Mouse (Mus musculus) ES-E14 (cell line): ENCODE results near the gene Ablim1. TPM values are rescaled to one million over a fixed set of nuclear protein-coding genes. Genes with fewer than 3 reads are reported as not detected.

Experiments
- DNase-seq: peaks from one replicate; pipeline ENCODE4 v3.0.0-alpha.2; 2013; ENCODE audit warnings: low read depth, low spot score
- H3K27ac ChIP-seq: 2 replicates; pipeline ENCODE4 v1.5.1; 2012; ENCODE audit warnings: low read depth, mild to moderate bottlenecking, low read length, moderate library complexity, mixed read lengths; ENCODE audit not compliant: poor library complexity, insufficient read depth, severe bottlenecking
- H3K36me3 ChIP-seq: 2 replicates; pipeline ENCODE4 v1.6.1; 2012; ENCODE audit warnings: mild to moderate bottlenecking, low read length, moderate library complexity, mixed read lengths; ENCODE audit not compliant: control insufficient read depth, poor library complexity, insufficient read depth, severe bottlenecking
- H3K4me1 ChIP-seq, 2 experiments: fragments of 150-350 bp in 1 of 2; sonication (generic) in 1 of 2; 2 replicates each; pipeline ENCODE4 v1.6.1; 2012; ENCODE audit warnings: low read length in 2 of 2, mild to moderate bottlenecking in 1 of 2, mixed read lengths in 1 of 2; ENCODE audit not compliant: control insufficient read depth in 2 of 2, insufficient read depth in 2 of 2, poor library complexity in 1 of 2
- H3K4me3 ChIP-seq, 2 experiments: fragments of 150-350 bp in 1 of 2; sonication (generic) in 1 of 2; 2 replicates each; pipeline ENCODE4 v1.5.1; 2012; ENCODE audit warnings: low read length in 2 of 2, low read depth in 1 of 2, mild to moderate bottlenecking in 1 of 2, mixed read lengths in 1 of 2; ENCODE audit not compliant: insufficient read depth in 1 of 2, poor library complexity in 1 of 2, severe bottlenecking in 1 of 2
- H3K9ac ChIP-seq: 2 replicates; pipeline ENCODE4 v1.6.1; 2012; ENCODE audit warnings: low read depth, mild to moderate bottlenecking, low read length, mixed read lengths; ENCODE audit not compliant: poor library complexity, insufficient read depth, severe bottlenecking
- H3K9me3 ChIP-seq: fragments of 150-350 bp; sonication (generic); 2 replicates; pipeline ENCODE4 v1.6.1; 2012; ENCODE audit warnings: low read depth, mild to moderate bottlenecking, low read length; ENCODE audit not compliant: control insufficient read depth, insufficient read depth
- CHD2 ChIP-seq: IDR thresholded peaks from 2 replicates; pipeline ENCODE4 v1.6.1; 2014; ENCODE audit warnings: mild to moderate bottlenecking, low read depth, low read length, inconsistent platforms
- HCFC1 ChIP-seq: IDR thresholded peaks from 2 replicates; pipeline ENCODE4 v1.6.1; 2012; ENCODE audit warnings: low read length, inconsistent platforms, borderline replicate concordance; ENCODE audit not compliant: insufficient read depth
- MAFK ChIP-seq: IDR thresholded peaks from 2 replicates; pipeline ENCODE4 v1.6.1; 2014; ENCODE audit warnings: mild to moderate bottlenecking, low read depth, low read length, inconsistent platforms; ENCODE audit not compliant: insufficient read depth
- ZC3H11A ChIP-seq: IDR thresholded peaks from 2 replicates; pipeline ENCODE4 v1.6.1; 2012; ENCODE audit warnings: low read depth, mild to moderate bottlenecking, inconsistent platforms, low read length, borderline replicate concordance
- ZNF384 ChIP-seq: IDR thresholded peaks from 2 replicates; pipeline ENCODE4 v1.6.1; 2012; ENCODE audit warnings: low read depth, low read length, inconsistent platforms
- in situ Hi-C, 2 experiments: fragments of 600-800 bp; cut with MboI; formaldehyde crosslinking; loops; one replicate each; pipeline ENCODE4 v1.15.1; 2025; ENCODE audit warnings: low sequenced_read_pairs in 2 of 2, inconsistent platforms in 1 of 2; ENCODE audit not compliant: unreplicated experiment in 2 of 2
- total RNA-seq: library from RNA; depleted of rRNA; stranded (reverse); fragments of 300-350 nt; gene quantifications from 2 replicates; pipeline ENCODE4 v1.2.3, GENCODE M21; 2012

The Ablim1 gene
- total RNA-seq, 1 experiment: 5.4 TPM

DNA sequence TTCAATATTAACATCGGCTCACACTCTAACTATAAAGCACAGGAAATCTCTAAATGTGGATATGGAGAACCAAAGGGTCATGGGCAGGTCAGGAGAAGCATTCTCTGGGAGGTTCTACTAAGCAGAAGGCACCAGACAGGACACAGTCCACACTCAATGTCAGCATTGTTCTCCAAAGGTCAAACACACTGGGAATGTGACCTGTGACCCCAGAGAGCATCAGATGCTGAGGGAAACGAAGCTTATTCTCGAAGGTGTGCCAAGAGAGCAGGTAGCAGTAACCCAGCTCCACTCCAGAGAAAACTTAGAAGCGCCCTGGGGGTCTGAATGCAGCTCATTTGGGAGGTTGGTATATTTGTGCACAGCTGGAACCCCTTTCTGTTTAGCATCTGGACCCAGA is 233.2 kb downstream of the Ablim1 start:
- in situ Hi-C loops: no loop called here
- H3K36me3 ChIP-seq: no peaks in the 10 kb centered on the region
- no peak overlapping the region for H3K27ac ChIP-seq
- no peak overlapping the region for H3K4me3 ChIP-seq
- TF ChIP-seq ZNF384: no peak
- no peak for TF ChIP-seq HCFC1
- TF ChIP-seq MAFK: no peak
- no peak for DNase-seq
- H3K4me1 ChIP-seq: no peaks in the 10 kb centered on the region; a peak in 1 of 4 replicates
- H3K9ac ChIP-seq: no peak overlapping the region
- H3K9me3 ChIP-seq: no peaks in the 10 kb centered on the region

DNA sequence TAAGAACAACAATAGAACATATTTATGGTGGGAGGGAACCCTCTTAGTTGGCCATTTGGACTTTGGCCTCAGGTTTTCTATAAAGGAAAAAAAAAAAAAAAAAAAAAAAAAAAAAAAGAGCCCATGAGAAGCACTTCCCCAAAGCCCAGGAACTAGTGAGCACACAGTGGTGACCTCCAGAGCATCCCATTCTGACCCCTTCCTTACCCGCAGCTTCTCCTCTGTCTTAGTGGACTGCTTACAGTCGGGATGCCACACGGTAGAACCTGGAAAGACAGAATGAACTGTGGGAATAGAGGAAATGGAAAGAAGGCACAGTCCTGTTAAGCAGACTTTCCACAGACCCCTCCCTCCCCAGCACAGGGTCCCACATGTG is 235.1 kb downstream of the Ablim1 start:
- Histone ChIP-seq H3K9ac (no peak overlapping the region), H3K27ac (no peak overlapping the region), H3K9me3 (no peaks in the 10 kb centered on the region), H3K4me1 (no peaks in the 10 kb centered on the region; a peak in 1 of 4 replicates), H3K36me3 (no peaks in the 10 kb centered on the region), H3K4me3 (no peak overlapping the region)
- TF ChIP-seq CHD2: no peak
- TF ChIP-seq ZC3H11A: no peak
- no peak for TF ChIP-seq ZNF384
- TF ChIP-seq HCFC1: no peak
- TF ChIP-seq MAFK: no peak
- DNase-seq: no peak
- in situ Hi-C loops: no loop called here

DNA sequence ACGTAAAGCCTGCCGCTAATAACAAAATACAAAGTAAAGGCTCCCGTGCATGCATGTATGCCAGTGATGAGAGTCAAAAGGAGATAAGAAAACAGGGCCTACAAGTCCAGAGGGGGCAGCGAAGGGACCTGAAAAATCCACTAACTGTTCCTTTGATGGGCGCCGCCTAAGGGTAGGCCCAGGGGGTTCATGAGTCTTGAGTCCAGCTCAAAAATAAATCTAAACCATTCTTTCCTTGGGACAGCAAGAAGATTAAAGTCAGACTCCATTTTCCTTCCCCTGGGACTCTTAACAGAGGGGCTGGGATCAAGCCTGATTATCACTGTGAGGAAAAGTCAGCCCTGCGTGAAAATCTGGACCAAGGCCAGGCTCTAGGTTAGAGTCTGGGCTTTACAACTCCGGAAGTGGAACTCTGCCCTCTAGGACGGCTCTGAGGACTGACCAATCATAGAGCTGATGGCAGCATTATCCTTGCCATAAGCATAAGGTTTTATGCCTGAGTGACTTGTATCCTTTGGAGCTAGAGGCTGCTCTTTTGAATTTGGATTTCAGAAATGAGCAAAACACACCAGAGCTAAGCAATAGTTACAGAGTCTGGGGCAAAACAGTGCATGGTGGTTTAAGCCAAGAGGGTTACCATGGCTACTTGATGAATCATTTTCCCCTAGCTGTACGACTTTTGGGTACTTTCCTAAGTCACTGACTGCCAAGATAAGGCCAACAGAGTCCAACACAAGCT is 235.7 kb downstream of the Ablim1 start:
- DNase-seq: no peak
- Histone ChIP-seq H3K4me1 (no peaks in the 10 kb centered on the region; a peak in 1 of 4 replicates), H3K9me3 (no peaks in the 10 kb centered on the region), H3K4me3 (no peak overlapping the region), H3K36me3 (no peaks in the 10 kb centered on the region), H3K27ac (no peak overlapping the region), H3K9ac (no peak overlapping the region)
- in situ Hi-C loops: no loop called here
- TF ChIP-seq ZNF384 (no peak), ZC3H11A (no peak), MAFK (no peak), HCFC1 (no peak), CHD2 (no peak)

DNA sequence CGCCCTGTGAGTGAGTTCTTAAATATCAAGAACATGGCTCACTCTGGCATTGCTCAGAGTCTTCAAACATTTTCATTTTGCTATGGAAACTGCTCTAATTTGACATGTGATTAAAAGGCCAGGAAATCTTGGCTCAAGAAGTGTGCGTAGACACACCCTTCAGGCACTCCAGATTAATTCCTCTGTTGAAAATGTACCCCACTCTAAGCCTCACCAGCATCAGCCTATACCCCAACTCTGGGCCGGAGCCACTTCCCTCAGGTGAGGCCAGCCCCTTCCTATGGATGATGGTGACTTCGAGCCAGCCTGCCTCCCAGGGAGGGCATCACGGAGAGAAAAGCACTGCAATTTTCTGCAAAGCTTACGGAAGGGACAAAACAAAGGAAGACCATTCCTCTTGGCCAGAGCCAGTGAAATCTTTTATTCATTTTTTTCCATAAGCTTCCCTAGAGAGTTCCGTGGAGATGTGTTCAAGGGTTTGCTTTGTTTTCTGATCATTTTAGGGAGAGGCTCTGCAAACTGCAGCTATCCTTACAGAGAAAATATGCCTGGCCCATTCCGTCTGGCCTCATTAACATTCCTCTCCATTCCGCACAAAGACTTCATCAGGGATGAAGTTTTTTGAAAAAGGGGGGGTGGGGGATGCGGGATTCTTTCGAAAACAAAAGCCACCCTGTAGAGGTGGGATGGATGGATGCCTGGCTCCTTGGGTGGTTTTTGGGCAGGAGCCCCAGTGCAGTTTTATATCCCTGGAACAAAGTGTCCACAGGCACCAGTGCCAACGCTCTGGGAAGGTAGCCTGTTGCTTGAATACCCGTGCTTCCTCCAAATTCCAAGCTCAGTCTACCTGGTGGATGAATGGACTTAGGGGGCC is 236.7 kb downstream of the Ablim1 start:
- Histone ChIP-seq H3K4me1 (peaks cover 0 to under 1% of the 10 kb centered on the region in 2 experiments; a peak in 1 of 4 replicates), H3K9ac (no peak overlapping the region), H3K27ac (no peak overlapping the region), H3K9me3 (no peaks in the 10 kb centered on the region), H3K36me3 (no peaks in the 10 kb centered on the region), H3K4me3 (no peak overlapping the region)
- DNase-seq: no peak
- in situ Hi-C loops: no loop called here
- TF ChIP-seq MAFK (no peak), CHD2 (no peak), ZNF384 (no peak), ZC3H11A (no peak), HCFC1 (no peak)
